Mouse (Mus musculus): ENCODE data around the gene Aldh1a3. TPM values are rescaled to one million over a fixed set of nuclear protein-coding genes. Genes with fewer than 3 reads are reported as not detected.
A peak's percentile ranks its signal among the peaks of the same experiment; 100 is the strongest.

Aldh1a3 gene
- polyA plus RNA-seq, 1 experiment from 2014 or later: 1.4 TPM

- H3K4me2 ChIP-seq (ENCODE audit: low read length): peak overlapping the region; percentile 83
- H3K9ac ChIP-seq (ENCODE audit: low read depth, low read length): peak overlapping the region; percentile 40; the same call in 1 of the 2 replicates
- H3K4me1 ChIP-seq (ENCODE audit: control insufficient read depth, insufficient read depth, low read length): peaks cover 12% of the 10 kb centered on the region
- 1% methylated on average over 23 of the region's 23 CpGs for WGBS
- peaks cover 45% of the 10 kb centered on the region for H3K27me3 ChIP-seq (ENCODE audit: control insufficient read depth, insufficient read depth, low read depth, low read length)
- ATAC-seq: peak; percentile 59
- H3K27ac ChIP-seq (ENCODE audit: low read length): no peak overlapping the region
- H3K4me3 ChIP-seq (ENCODE audit: low read depth, low read length): peak overlapping the region; percentile 38
- H3K9me3 ChIP-seq (replicated peaks; ENCODE audit: control insufficient read depth, low read length, poor library complexity, severe bottlenecking): no peaks in the 10 kb centered on the region
- H3K36me3 ChIP-seq (ENCODE audit: control insufficient read depth, insufficient read depth, low read length): no peaks in the 10 kb centered on the region
Observed at GRCm38 (mm10) chr7:66427053-66427436, 272 bp downstream of the Aldh1a3 start.

- Histone ChIP-seq H3K27me3 (ENCODE audit: control insufficient read depth, insufficient read depth, low read depth, low read length) (peaks cover 19% of the 10 kb centered on the region), H3K27ac (ENCODE audit: low read length) (no peak overlapping the region), H3K9me3 (replicated peaks; ENCODE audit: control insufficient read depth, low read length, poor library complexity, severe bottlenecking) (no peaks in the 10 kb centered on the region), H3K4me3 (ENCODE audit: low read depth, low read length) (no peak overlapping the region), H3K4me1 (ENCODE audit: control insufficient read depth, insufficient read depth, low read length) (peaks cover under 1% of the 10 kb centered on the region), H3K36me3 (ENCODE audit: control insufficient read depth, insufficient read depth, low read length) (no peaks in the 10 kb centered on the region), H3K4me2 (ENCODE audit: low read length) (no peak overlapping the region), H3K9ac (ENCODE audit: low read depth, low read length) (no peak overlapping the region)
- 84% methylated on average over 8 of the region's 8 CpGs for WGBS
- ATAC-seq: no peak
Observed at GRCm38 (mm10) chr7:66421903-66422302, 5.4 kb downstream of the Aldh1a3 start.

GRCm38 (mm10) chr7:66418981-66419380 lies 8.3 kb downstream of the Aldh1a3 start:
- Histone ChIP-seq H3K9me3 (replicated peaks; ENCODE audit: control insufficient read depth, low read length, poor library complexity, severe bottlenecking) (no peaks in the 10 kb centered on the region), H3K4me1 (ENCODE audit: control insufficient read depth, insufficient read depth, low read length) (no peaks in the 10 kb centered on the region), H3K4me3 (ENCODE audit: low read depth, low read length) (no peak overlapping the region), H3K9ac (ENCODE audit: low read depth, low read length) (no peak overlapping the region), H3K27ac (ENCODE audit: low read length) (no peak overlapping the region), H3K4me2 (ENCODE audit: low read length) (no peak overlapping the region), H3K36me3 (ENCODE audit: control insufficient read depth, insufficient read depth, low read length) (no peaks in the 10 kb centered on the region), H3K27me3 (ENCODE audit: control insufficient read depth, insufficient read depth, low read depth, low read length) (no peaks in the 10 kb centered on the region)
- no peak for ATAC-seq
- WGBS: 52% methylated on average over 12 of the region's 12 CpGs

GRCm38 (mm10) chr7:66416829-66417228 lies 10.5 kb downstream of the Aldh1a3 start:
- WGBS: 89% methylated on average over 4 of the region's 4 CpGs
- no peaks in the 10 kb centered on the region for H3K27me3 ChIP-seq (ENCODE audit: control insufficient read depth, insufficient read depth, low read depth, low read length)
- no peak overlapping the region for H3K4me3 ChIP-seq (ENCODE audit: low read depth, low read length)
- H3K4me2 ChIP-seq (ENCODE audit: low read length): no peak overlapping the region
- no peak overlapping the region for H3K27ac ChIP-seq (ENCODE audit: low read length)
- no peak overlapping the region for H3K9ac ChIP-seq (ENCODE audit: low read depth, low read length)
- H3K36me3 ChIP-seq (ENCODE audit: control insufficient read depth, insufficient read depth, low read length): no peaks in the 10 kb centered on the region
- no peaks in the 10 kb centered on the region for H3K4me1 ChIP-seq (ENCODE audit: control insufficient read depth, insufficient read depth, low read length)
- no peak for ATAC-seq
- H3K9me3 ChIP-seq (replicated peaks; ENCODE audit: control insufficient read depth, low read length, poor library complexity, severe bottlenecking): no peaks in the 10 kb centered on the region

GRCm38 (mm10) chr7:66413093-66413492 lies 14.2 kb downstream of the Aldh1a3 start:
- ATAC-seq: no peak

GRCm38 (mm10) chr7:66409433-66409832 lies 17.9 kb downstream of the Aldh1a3 start:
- Histone ChIP-seq H3K27ac (ENCODE audit: low read length) (no peak overlapping the region), H3K9me3 (replicated peaks; ENCODE audit: control insufficient read depth, low read length, poor library complexity, severe bottlenecking) (no peaks in the 10 kb centered on the region), H3K27me3 (ENCODE audit: control insufficient read depth, insufficient read depth, low read depth, low read length) (no peaks in the 10 kb centered on the region), H3K4me2 (ENCODE audit: low read length) (no peak overlapping the region), H3K4me1 (ENCODE audit: control insufficient read depth, insufficient read depth, low read length) (no peaks in the 10 kb centered on the region), H3K36me3 (ENCODE audit: control insufficient read depth, insufficient read depth, low read length) (no peaks in the 10 kb centered on the region), H3K9ac (ENCODE audit: low read depth, low read length) (no peak overlapping the region), H3K4me3 (ENCODE audit: low read depth, low read length) (no peak overlapping the region)
- peak; percentile 54; the same call in 1 of the 2 replicates for ATAC-seq
- WGBS: 72% methylated on average over 6 of the region's 6 CpGs

More at GRCm38 (mm10) chr7:66413093-66413492, 14.2 kb downstream of the Aldh1a3 start:
- WGBS: 69% methylated on average over 7 of the region's 7 CpGs
- H3K9ac ChIP-seq (ENCODE audit: low read depth, low read length): no peak overlapping the region
- no peak overlapping the region for H3K4me2 ChIP-seq (ENCODE audit: low read length)
- no peaks in the 10 kb centered on the region for H3K27me3 ChIP-seq (ENCODE audit: control insufficient read depth, insufficient read depth, low read depth, low read length)
- no peaks in the 10 kb centered on the region for H3K4me1 ChIP-seq (ENCODE audit: control insufficient read depth, insufficient read depth, low read length)
- H3K27ac ChIP-seq (ENCODE audit: low read length): no peak overlapping the region
- H3K9me3 ChIP-seq (replicated peaks; ENCODE audit: control insufficient read depth, low read length, poor library complexity, severe bottlenecking): no peaks in the 10 kb centered on the region
- H3K36me3 ChIP-seq (ENCODE audit: control insufficient read depth, insufficient read depth, low read length): no peaks in the 10 kb centered on the region
- H3K4me3 ChIP-seq (ENCODE audit: low read depth, low read length): no peak overlapping the region

GRCm38 (mm10) chr7:66406971-66407370 lies 20.3 kb downstream of the Aldh1a3 start:
- no peaks in the 10 kb centered on the region for H3K36me3 ChIP-seq (ENCODE audit: control insufficient read depth, insufficient read depth, low read length)
- H3K4me3 ChIP-seq (ENCODE audit: low read depth, low read length): no peak overlapping the region
- no peak overlapping the region for H3K9ac ChIP-seq (ENCODE audit: low read depth, low read length)
- no peak overlapping the region for H3K27ac ChIP-seq (ENCODE audit: low read length)
- H3K4me2 ChIP-seq (ENCODE audit: low read length): no peak overlapping the region
- no peak for ATAC-seq
- WGBS: 79% methylated on average over 8 of the region's 8 CpGs
- H3K27me3 ChIP-seq (ENCODE audit: control insufficient read depth, insufficient read depth, low read depth, low read length): no peaks in the 10 kb centered on the region
- H3K9me3 ChIP-seq (replicated peaks; ENCODE audit: control insufficient read depth, low read length, poor library complexity, severe bottlenecking): no peaks in the 10 kb centered on the region
- no peaks in the 10 kb centered on the region for H3K4me1 ChIP-seq (ENCODE audit: control insufficient read depth, insufficient read depth, low read length)

GRCm38 (mm10) chr7:66405951-66406721 lies 21.2 kb downstream of the Aldh1a3 start:
- Histone ChIP-seq H3K36me3 (ENCODE audit: control insufficient read depth, insufficient read depth, low read length) (no peaks in the 10 kb centered on the region), H3K9ac (ENCODE audit: low read depth, low read length) (no peak overlapping the region), H3K4me1 (ENCODE audit: control insufficient read depth, insufficient read depth, low read length) (no peaks in the 10 kb centered on the region), H3K27ac (ENCODE audit: low read length) (no peak overlapping the region), H3K27me3 (ENCODE audit: control insufficient read depth, insufficient read depth, low read depth, low read length) (no peaks in the 10 kb centered on the region), H3K9me3 (replicated peaks; ENCODE audit: control insufficient read depth, low read length, poor library complexity, severe bottlenecking) (no peaks in the 10 kb centered on the region), H3K4me2 (ENCODE audit: low read length) (no peak overlapping the region), H3K4me3 (ENCODE audit: low read depth, low read length) (no peak overlapping the region)
- ATAC-seq: no peak
- WGBS: 56% methylated on average over 13 of the region's 13 CpGs

- no peaks in the 10 kb centered on the region for H3K36me3 ChIP-seq (ENCODE audit: control insufficient read depth, insufficient read depth, low read length)
- H3K9me3 ChIP-seq (replicated peaks; ENCODE audit: control insufficient read depth, low read length, poor library complexity, severe bottlenecking): no peaks in the 10 kb centered on the region
- H3K9ac ChIP-seq (ENCODE audit: low read depth, low read length): no peak overlapping the region
- H3K4me2 ChIP-seq (ENCODE audit: low read length): no peak overlapping the region
- H3K27ac ChIP-seq (ENCODE audit: low read length): no peak overlapping the region
- H3K4me3 ChIP-seq (ENCODE audit: low read depth, low read length): no peak overlapping the region
- WGBS: 74% methylated on average over 11 of the region's 11 CpGs
- no peak for ATAC-seq
- H3K27me3 ChIP-seq (ENCODE audit: control insufficient read depth, insufficient read depth, low read depth, low read length): no peaks in the 10 kb centered on the region
- H3K4me1 ChIP-seq (ENCODE audit: control insufficient read depth, insufficient read depth, low read length): no peaks in the 10 kb centered on the region
Observed at GRCm38 (mm10) chr7:66405541-66405940, 21.8 kb downstream of the Aldh1a3 start.

All from midbrain, embryonic 16.5 days (tissue).